Mouse (Mus musculus) hindbrain, embryonic 14.5 days (tissue): ENCODE data around the gene Serbp1. TPM values are rescaled to one million over a fixed set of nuclear protein-coding genes. Genes with fewer than 3 reads are reported as not detected.

Experiments used
- ATAC-seq: fragments of 200-750 bp; cut with Nextera tagmentation; 2 replicates; pipeline ENCODE4 v1.8.0; 2017; ENCODE audit warnings: moderate number of reproducible peaks, mild to moderate bottlenecking, moderate TSS enrichment, moderate library complexity; ENCODE audit not compliant: low FRiP score
- DNase-seq: peaks from one replicate; pipeline ENCODE4 v3.0.0-alpha.2; 2015; ENCODE audit warnings: low spot score
- H3K27ac ChIP-seq: fragments of 300-500 bp; sonication (generic); 2 replicates; pipeline ENCODE4 v1.5.1; 2014; ENCODE audit warnings: mild to moderate bottlenecking, moderate library complexity
- H3K27me3 ChIP-seq: fragments of 300-500 bp; sonication (generic); 2 replicates; pipeline ENCODE4 v1.6.1; 2014; ENCODE audit warnings: mild to moderate bottlenecking, low read length, mixed read lengths; ENCODE audit not compliant: control insufficient read depth, insufficient read depth
- H3K36me3 ChIP-seq: fragments of 300-500 bp; sonication (generic); replicated peaks from 2 replicates; pipeline ENCODE4 v1.6.1; 2014; ENCODE audit not compliant: control insufficient read depth, insufficient read depth
- H3K4me1 ChIP-seq: fragments of 300-500 bp; sonication (generic); replicated peaks from 2 replicates; pipeline ENCODE4 v1.6.1; 2014; ENCODE audit warnings: antibody characterized with exemption, low read length, mixed read lengths; ENCODE audit not compliant: control insufficient read depth, insufficient read depth
- H3K4me2 ChIP-seq: fragments of 300-500 bp; sonication (generic); replicated peaks from 2 replicates; pipeline ENCODE4 v1.6.1; 2014; ENCODE audit warnings: mild to moderate bottlenecking, moderate library complexity
- H3K4me3 ChIP-seq: fragments of 300-500 bp; sonication (generic); replicated peaks from 2 replicates; pipeline ENCODE4 v1.5.1; 2014; ENCODE audit warnings: mild to moderate bottlenecking, low read length
- H3K9ac ChIP-seq: fragments of 300-500 bp; sonication (generic); 2 replicates; pipeline ENCODE4 v1.6.1; 2014
- H3K9me3 ChIP-seq: fragments of 300-500 bp; sonication (generic); 2 replicates; pipeline ENCODE4 v1.6.1; 2016; ENCODE audit warnings: low read length; ENCODE audit not compliant: control insufficient read depth
- WGBS: fragments of 180-500 bp; shearing (Covaris S2); extraction: QIAGEN DNeasy Blood & Tissue Kit; methylation state at CpG from one replicate; pipeline ENCODE4 v1.1.7; 2014; 5-methylcytosine and 5-hydroxymethylcytosine counted together
- polyA plus RNA-seq: library from polyadenylated mRNA; unstranded; fragments of >200 nt; fragmentation: Nextera tagmentation; extraction: Ambion mirVana; gene quantifications from 2 replicates; pipeline ENCODE4 v1.2.1, GENCODE M21; 2014

Gene Serbp1
- polyA plus RNA-seq, 1 experiment from 2014 or later: 343 TPM

GRCm38 (mm10) chr6:67281614-67282197 lies 43.7 kb downstream of the Serbp1 start:
- Histone ChIP-seq H3K27ac (no peak overlapping the region), H3K36me3 (peaks cover 73% of the 10 kb centered on the region), H3K4me3 (no peak overlapping the region), H3K4me1 (no peaks in the 10 kb centered on the region), H3K27me3 (no peaks in the 10 kb centered on the region), H3K9ac (no peak overlapping the region), H3K9me3 (no peaks in the 10 kb centered on the region), H3K4me2 (no peak overlapping the region)
- ATAC-seq: no peak
- no peak for DNase-seq
- WGBS: 96% methylated on average over 9 of the region's 9 CpGs

DNA sequence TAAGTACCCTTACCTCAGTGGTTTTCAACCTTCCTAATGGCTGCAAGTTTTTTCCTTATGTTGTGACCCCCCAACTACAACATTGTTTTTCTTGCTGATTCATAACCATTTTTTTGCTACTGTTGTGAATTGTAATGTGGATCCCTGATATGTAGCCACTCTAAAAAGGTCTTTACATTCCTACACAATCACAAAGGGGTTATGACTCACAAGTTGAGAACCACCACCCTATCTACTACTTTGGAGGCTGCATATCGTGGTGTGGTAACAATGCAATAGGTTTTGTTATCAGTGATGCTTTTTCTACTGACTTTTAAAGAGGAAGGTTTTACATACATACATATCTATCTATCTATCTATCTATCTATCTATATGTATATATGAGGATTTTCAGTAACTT lies 44.9 kb downstream of the Serbp1 start:
- H3K9me3 ChIP-seq: no peaks in the 10 kb centered on the region
- ATAC-seq (no peak), DNase-seq (no peak)
- H3K9ac ChIP-seq: no peak overlapping the region
- H3K27ac ChIP-seq: no peak overlapping the region
- no peaks in the 10 kb centered on the region for H3K4me1 ChIP-seq
- no peak overlapping the region for H3K4me2 ChIP-seq
- H3K36me3 ChIP-seq: peaks cover 70% of the 10 kb centered on the region
- H3K27me3 ChIP-seq: no peaks in the 10 kb centered on the region
- H3K4me3 ChIP-seq: no peak overlapping the region
- WGBS: 95% methylated on average over 1 of the region's 1 CpGs

- ATAC-seq: no peak
These were observed 54.2 kb downstream of the Serbp1 start for GRCm38 (mm10) chr6:67292042-67292623.

GRCm38 (mm10) chr6:67296126-67296525 lies 58.1 kb downstream of the Serbp1 start:
- Histone ChIP-seq H3K36me3 (no peaks in the 10 kb centered on the region), H3K9ac (no peak overlapping the region), H3K4me2 (no peak overlapping the region), H3K4me3 (no peak overlapping the region), H3K27ac (no peak overlapping the region), H3K4me1 (no peaks in the 10 kb centered on the region), H3K9me3 (no peaks in the 10 kb centered on the region), H3K27me3 (no peaks in the 10 kb centered on the region)
- WGBS: 62% methylated on average over 5 of the region's 5 CpGs
- DNase-seq (no peak), ATAC-seq (no peak)

More at GRCm38 (mm10) chr6:67292042-67292623, 54.2 kb downstream of the Serbp1 start:
- Histone ChIP-seq H3K4me2 (no peak overlapping the region), H3K27ac (no peak overlapping the region), H3K4me3 (no peak overlapping the region), H3K9ac (no peak overlapping the region), H3K36me3 (peaks cover 20% of the 10 kb centered on the region; the same call in 1 of the 2 replicates), H3K4me1 (no peaks in the 10 kb centered on the region), H3K9me3 (no peaks in the 10 kb centered on the region), H3K27me3 (no peaks in the 10 kb centered on the region)
- no peak for DNase-seq
- WGBS: 86% methylated on average over 5 of the region's 5 CpGs

DNA sequence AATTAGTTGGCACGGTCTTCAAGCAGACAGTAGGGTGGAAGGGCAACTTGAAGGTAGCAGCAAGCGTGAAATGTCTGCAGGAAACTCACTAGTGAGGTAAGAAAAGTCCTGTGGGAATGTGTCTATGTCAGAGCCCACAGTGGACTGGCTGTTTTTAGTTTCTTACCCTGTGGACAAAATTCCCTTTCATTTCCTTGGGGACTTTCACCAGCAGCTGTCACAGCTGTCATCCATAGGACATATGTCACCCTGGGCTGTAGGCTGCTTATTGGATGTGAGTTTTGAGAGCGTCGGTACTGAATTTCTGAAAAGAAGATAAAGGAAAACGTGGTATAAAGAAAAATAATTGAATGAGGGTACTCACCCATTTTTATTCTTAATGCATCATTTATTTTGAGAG lies 60.8 kb downstream of the Serbp1 start:
- 55% methylated on average over 5 of the region's 5 CpGs for WGBS
- Histone ChIP-seq H3K36me3 (no peaks in the 10 kb centered on the region), H3K4me2 (no peak overlapping the region), H3K27me3 (no peaks in the 10 kb centered on the region), H3K9me3 (no peaks in the 10 kb centered on the region), H3K9ac (no peak overlapping the region), H3K27ac (no peak overlapping the region), H3K4me1 (no peaks in the 10 kb centered on the region), H3K4me3 (no peak overlapping the region)
- ATAC-seq (no peak), DNase-seq (no peak)

DNA sequence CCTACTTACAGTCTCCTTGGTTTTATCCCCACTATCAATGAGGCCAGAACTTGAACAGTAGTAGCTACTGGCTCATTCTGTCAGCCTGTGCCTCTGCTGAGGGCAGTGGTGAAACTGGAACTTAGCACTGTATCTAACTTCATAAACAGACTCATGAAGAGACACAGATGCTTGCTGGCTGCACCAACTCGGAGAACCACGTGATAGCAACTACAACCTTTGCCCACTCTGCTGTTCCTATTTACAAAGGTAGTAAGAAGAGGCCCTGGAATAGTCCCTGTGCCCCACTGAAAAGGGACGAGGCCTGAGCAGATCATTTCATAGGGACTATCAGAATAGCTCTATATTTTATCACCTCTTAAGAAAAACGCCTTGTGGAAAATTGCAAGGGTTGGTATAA lies 62.3 kb downstream of the Serbp1 start:
- ATAC-seq: no peak
- Histone ChIP-seq H3K4me3 (no peak overlapping the region), H3K27ac (no peak overlapping the region), H3K9me3 (no peaks in the 10 kb centered on the region), H3K36me3 (no peaks in the 10 kb centered on the region), H3K4me1 (no peaks in the 10 kb centered on the region), H3K9ac (no peak overlapping the region), H3K4me2 (no peak overlapping the region), H3K27me3 (no peaks in the 10 kb centered on the region)
- no peak for DNase-seq
- 85% methylated on average over 4 of the region's 4 CpGs for WGBS

DNA sequence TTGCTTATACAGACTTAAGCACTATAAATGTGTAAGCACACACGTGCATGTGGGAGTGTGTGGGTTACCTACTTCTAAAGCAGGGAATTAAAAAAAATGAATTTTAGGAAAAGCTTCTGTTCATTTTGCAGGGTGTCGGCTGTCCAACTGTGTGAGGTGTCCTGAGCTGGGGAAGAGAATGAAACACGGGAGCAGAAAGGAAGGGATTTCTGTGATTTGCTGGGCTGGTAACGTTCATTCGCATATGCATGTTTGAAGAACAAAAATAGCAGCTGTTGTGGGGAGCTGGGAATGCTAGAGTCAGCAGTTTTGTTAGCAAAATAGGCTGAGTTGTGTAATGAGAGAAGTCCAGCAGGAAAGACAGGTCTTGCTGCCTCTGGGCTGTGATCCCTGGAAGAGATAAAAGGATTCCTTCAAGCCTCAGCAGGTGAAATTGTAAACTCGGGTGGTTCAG lies 62.8 kb downstream of the Serbp1 start:
- Histone ChIP-seq H3K4me1 (no peaks in the 10 kb centered on the region), H3K4me3 (no peak overlapping the region), H3K9ac (no peak overlapping the region), H3K27ac (no peak overlapping the region), H3K36me3 (no peaks in the 10 kb centered on the region), H3K9me3 (no peaks in the 10 kb centered on the region), H3K27me3 (no peaks in the 10 kb centered on the region), H3K4me2 (no peak overlapping the region)
- ATAC-seq (no peak), DNase-seq (no peak)
- WGBS: 52% methylated on average over 6 of the region's 6 CpGs

DNA sequence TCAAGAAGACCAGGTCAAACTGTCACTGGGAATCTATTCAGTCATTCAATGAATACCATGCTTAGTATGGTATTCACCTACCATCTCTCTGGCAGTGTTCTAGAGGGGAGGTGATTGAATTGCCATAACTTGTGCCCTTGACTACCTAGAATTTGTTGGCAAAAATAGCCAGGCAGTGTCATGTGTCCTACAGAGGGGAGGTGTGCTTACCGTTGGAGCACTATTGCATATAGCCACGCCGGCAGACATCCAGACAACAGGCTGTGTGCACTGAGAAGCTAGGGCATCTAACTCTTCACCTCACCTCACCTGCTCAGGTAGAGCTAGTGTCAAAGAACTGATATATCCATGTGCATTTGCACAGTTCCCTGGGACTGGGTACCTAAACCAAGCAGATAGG lies 63.3 kb downstream of the Serbp1 start:
- WGBS: 94% methylated on average over 3 of the region's 3 CpGs
- H3K36me3 ChIP-seq: no peaks in the 10 kb centered on the region
- no peaks in the 10 kb centered on the region for H3K9me3 ChIP-seq
- H3K4me3 ChIP-seq: no peak overlapping the region
- H3K4me1 ChIP-seq: no peaks in the 10 kb centered on the region
- ATAC-seq: peak; percentile 11; the same call in 1 of the 2 replicates
- no peak overlapping the region for H3K9ac ChIP-seq
- no peak overlapping the region for H3K27ac ChIP-seq
- H3K4me2 ChIP-seq: no peak overlapping the region
- no peaks in the 10 kb centered on the region for H3K27me3 ChIP-seq
- DNase-seq: no peak

GRCm38 (mm10) chr6:67302471-67302870 lies 64.5 kb downstream of the Serbp1 start:
- ATAC-seq: no peak
- WGBS: 89% methylated on average over 4 of the region's 4 CpGs

More at GRCm38 (mm10) chr6:67302471-67302870, 64.5 kb downstream of the Serbp1 start:
- H3K9me3 ChIP-seq: no peaks in the 10 kb centered on the region
- no peaks in the 10 kb centered on the region for H3K36me3 ChIP-seq
- H3K27ac ChIP-seq: no peak overlapping the region
- no peak overlapping the region for H3K9ac ChIP-seq
- DNase-seq: no peak
- H3K4me2 ChIP-seq: no peak overlapping the region
- no peaks in the 10 kb centered on the region for H3K4me1 ChIP-seq
- H3K4me3 ChIP-seq: no peak overlapping the region
- no peaks in the 10 kb centered on the region for H3K27me3 ChIP-seq
